Mouse (Mus musculus) small intestine, adult 2 months (tissue): ENCODE results near the gene Olfr372. TPM values are rescaled to one million over a fixed set of nuclear protein-coding genes. Genes with fewer than 3 reads are reported as not detected.
"Not testable (repeated sequence)": the region's sequence is repeated elsewhere in the genome, so short reads cannot be mapped to it uniquely, and the experiment has no call there.

ENCODE experiments used
- H3K27ac ChIP-seq: fragments of 200-500 bp; 2 replicates; pipeline ENCODE4 v1.5.1; 2012; ENCODE audit warnings: low read depth, low read length, control low read depth, inconsistent platforms; ENCODE audit not compliant: insufficient read depth
- H3K27me3 ChIP-seq: fragments of 200-500 bp; 2 replicates; pipeline ENCODE4 v1.6.1; 2012; ENCODE audit warnings: mild to moderate bottlenecking, moderate library complexity, low read length, inconsistent platforms; ENCODE audit not compliant: control insufficient read depth, insufficient read depth
- H3K36me3 ChIP-seq: fragments of 200-500 bp; 2 replicates; pipeline ENCODE4 v1.6.1; 2012; ENCODE audit warnings: mild to moderate bottlenecking, low read length, control low read depth, inconsistent platforms; ENCODE audit not compliant: control insufficient read depth, insufficient read depth
- H3K4me1 ChIP-seq: fragments of 200-500 bp; 2 replicates; pipeline ENCODE4 v1.6.1; 2012; ENCODE audit warnings: low read length, inconsistent platforms, mixed read lengths; ENCODE audit not compliant: control insufficient read depth, insufficient read depth, insufficient read length
- H3K4me3 ChIP-seq: fragments of 200-500 bp; 2 replicates; pipeline ENCODE4 v1.5.1; 2012; ENCODE audit warnings: low read depth, mild to moderate bottlenecking, control low read depth, inconsistent platforms, low read length, moderate library complexity
- CTCF ChIP-seq: fragments of 200-500 bp; IDR thresholded peaks from 2 replicates; pipeline ENCODE4 v1.5.1; 2012; ENCODE audit warnings: low read depth, mild to moderate bottlenecking, control low read depth, inconsistent platforms, low read length, moderate library complexity, mixed read lengths; ENCODE audit not compliant: insufficient replicate concordance, insufficient read length; ENCODE audit errors: extremely low read depth
- POLR2A ChIP-seq: fragments of 200-500 bp; IDR thresholded peaks from 2 replicates; pipeline ENCODE4 v1.6.1; 2012; ENCODE audit warnings: low read depth, mild to moderate bottlenecking, control low read depth, inconsistent platforms, low read length, moderate library complexity
- WGBS: fragments of 180-500 bp; shearing (Covaris S2); methylation state at CpG from one replicate; pipeline ENCODE4 v1.1.7; 2018; 5-methylcytosine and 5-hydroxymethylcytosine counted together
- polyA plus RNA-seq: library from polyadenylated mRNA; depleted of rRNA; stranded (reverse); fragments of >200 nt; gene quantifications from 2 replicates; pipeline ENCODE4 v1.2.3, GENCODE M21; 2012

Olfr372 gene
- polyA plus RNA-seq, 1 experiment = not detected

DNA sequence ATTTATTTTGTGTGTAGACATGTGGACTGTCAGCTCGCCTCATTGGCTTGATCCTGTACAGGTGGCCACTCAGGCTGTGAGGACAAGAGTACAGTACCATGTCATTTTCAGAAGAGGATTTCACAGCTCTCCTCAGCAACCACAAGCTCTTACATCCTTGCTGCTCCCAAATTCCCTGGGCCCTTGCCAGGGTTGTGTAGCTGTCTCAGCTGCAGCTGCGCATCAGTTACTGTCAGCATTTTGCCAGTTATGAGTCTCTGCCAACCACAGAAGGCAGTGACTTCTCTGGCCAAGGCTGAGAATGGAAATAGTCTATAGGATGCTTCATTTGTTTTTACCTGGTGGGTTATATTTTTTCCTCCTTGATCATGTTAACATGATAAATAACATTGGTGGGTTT is 22.9 kb upstream of the Olfr372 start:
- no peak overlapping the region for H3K27ac ChIP-seq
- H3K36me3 ChIP-seq = no peaks in the 10 kb centered on the region
- H3K4me1 ChIP-seq = no peaks in the 10 kb centered on the region
- no peak overlapping the region for H3K4me3 ChIP-seq
- 69% methylated on average over 2 of the region's 2 CpGs for WGBS
- H3K27me3 ChIP-seq = no peaks in the 10 kb centered on the region
- no peak for TF ChIP-seq CTCF
- TF ChIP-seq POLR2A = no peak

DNA sequence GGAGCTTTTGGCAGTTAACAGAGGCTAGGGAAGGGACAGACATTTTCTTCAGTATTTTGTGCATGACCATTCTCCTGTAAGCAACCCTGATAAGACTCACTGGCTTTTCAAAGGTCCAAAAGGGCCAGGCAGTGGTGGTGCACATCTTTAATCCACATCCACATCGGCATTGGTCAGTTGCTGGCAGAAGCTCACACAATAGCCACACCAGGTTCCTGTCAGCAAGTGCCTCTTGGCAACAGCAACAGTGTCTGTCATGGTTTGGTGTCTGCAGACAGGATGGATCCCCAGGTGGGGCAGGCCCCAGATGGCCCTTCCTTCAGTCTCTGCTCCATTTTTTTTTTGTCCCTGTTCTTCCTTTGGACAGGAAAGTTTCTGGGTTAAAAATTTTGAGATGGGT is 22.0 kb upstream of the Olfr372 start:
- H3K4me1 ChIP-seq, H3K4me3 ChIP-seq, H3K27ac ChIP-seq, H3K36me3 ChIP-seq, H3K27me3 ChIP-seq: not testable (repeated sequence)
- 76% methylated on average over 1 of the region's 1 CpGs for WGBS

GRCm38 (mm10) chr8:72019816-72020215 is 21.2 kb upstream of the Olfr372 start:
- Histone ChIP-seq H3K4me1 (no peaks in the 10 kb centered on the region), H3K27ac (no peak overlapping the region), H3K27me3 (no peaks in the 10 kb centered on the region), H3K36me3 (no peaks in the 10 kb centered on the region), H3K4me3 (no peak overlapping the region)
- WGBS = 51% methylated on average over 2 of the region's 2 CpGs
- TF ChIP-seq POLR2A (no peak), CTCF (no peak)

DNA sequence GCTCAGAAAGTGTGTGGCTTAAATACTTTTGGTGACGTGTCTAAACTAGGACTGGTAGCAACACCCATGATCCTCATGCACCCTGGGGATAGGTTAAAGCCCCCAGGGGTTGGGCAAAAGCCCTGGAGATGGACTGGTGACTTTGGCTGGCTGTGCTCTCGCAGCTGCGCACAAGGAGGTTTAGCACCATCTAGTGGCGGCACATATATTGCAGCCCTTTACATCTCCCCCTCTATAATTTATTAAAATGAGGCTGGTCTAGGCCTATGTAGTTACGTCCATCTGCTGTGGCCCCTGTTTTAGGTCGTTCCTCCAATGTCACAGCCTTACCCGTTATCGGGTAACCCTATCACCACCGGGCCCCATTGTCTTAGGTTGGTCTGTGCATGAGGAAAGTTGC is 16.1 kb upstream of the Olfr372 start:
- H3K36me3 ChIP-seq, H3K27me3 ChIP-seq, H3K4me1 ChIP-seq, H3K27ac ChIP-seq, H3K4me3 ChIP-seq: not testable (repeated sequence)
- 6% methylated on average over 4 of the region's 9 CpGs for WGBS

DNA sequence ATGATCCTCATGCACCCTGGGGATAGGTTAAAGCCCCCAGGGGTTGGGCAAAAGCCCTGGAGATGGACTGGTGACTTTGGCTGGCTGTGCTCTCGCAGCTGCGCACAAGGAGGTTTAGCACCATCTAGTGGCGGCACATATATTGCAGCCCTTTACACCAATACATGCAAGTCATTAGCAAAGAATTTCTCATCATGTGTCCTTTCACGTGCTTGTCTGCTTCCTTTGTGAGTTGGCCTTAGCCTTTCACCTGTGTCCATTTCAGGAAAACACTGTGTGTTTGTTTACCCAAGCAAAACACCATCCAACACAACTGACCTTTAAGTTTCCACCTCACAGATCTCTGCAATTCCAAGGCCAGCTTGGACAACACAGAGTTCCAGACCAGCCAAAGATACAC is 8.1 kb upstream of the Olfr372 start:
- not testable (repeated sequence) for H3K27me3 ChIP-seq, H3K36me3 ChIP-seq, H3K27ac ChIP-seq, H3K4me3 ChIP-seq, H3K4me1 ChIP-seq
- WGBS = 14% methylated on average over 4 of the region's 4 CpGs

DNA sequence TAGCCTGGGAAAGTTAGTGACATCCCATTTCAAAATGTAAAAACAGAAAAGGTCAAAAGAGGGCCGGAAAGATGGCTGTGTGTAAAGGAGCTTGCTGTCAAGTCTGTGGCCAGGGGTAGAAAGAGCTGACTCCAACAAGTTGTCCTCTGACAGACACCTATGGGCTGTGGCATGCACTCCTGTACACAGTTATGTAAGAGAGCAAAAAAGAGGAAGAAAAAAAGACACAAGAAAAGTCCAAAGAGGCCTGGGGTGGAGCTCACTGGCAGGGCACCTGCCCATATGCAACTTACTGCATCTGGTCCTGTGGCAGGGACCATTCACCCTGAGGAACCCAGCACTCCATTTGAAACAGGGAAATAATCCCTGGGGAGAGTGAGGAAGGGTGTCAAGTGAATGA is 1.5 kb downstream of the Olfr372 start:
- no peak for TF ChIP-seq POLR2A
- no peak for TF ChIP-seq CTCF
- Histone ChIP-seq H3K36me3 (no peaks in the 10 kb centered on the region), H3K27ac (no peak overlapping the region), H3K27me3 (no peaks in the 10 kb centered on the region), H3K4me3 (no peak overlapping the region), H3K4me1 (no peaks in the 10 kb centered on the region)
- WGBS = 87% methylated on average over 1 of the region's 1 CpGs

DNA sequence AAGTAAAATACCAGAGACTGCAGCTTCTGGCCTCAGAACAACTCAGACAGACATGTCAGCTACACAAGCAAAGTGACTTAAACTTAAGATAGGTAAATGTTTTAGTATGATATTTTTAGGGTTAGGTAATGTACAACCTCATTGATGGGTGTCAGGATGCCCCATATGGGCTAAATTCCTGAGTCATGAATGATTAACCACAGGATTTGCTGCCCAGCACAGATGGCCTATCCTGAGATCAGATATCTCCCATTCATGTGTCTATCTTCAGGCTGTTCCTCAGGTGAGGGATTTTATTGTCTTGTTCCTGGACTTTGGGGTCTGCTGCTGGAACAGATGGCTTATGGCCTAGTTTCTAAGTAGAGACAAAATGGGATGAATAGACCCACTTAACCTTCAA is 13.6 kb downstream of the Olfr372 start:
- not testable (repeated sequence) for H3K4me1 ChIP-seq, H3K27ac ChIP-seq, H3K4me3 ChIP-seq, H3K36me3 ChIP-seq, H3K27me3 ChIP-seq

DNA sequence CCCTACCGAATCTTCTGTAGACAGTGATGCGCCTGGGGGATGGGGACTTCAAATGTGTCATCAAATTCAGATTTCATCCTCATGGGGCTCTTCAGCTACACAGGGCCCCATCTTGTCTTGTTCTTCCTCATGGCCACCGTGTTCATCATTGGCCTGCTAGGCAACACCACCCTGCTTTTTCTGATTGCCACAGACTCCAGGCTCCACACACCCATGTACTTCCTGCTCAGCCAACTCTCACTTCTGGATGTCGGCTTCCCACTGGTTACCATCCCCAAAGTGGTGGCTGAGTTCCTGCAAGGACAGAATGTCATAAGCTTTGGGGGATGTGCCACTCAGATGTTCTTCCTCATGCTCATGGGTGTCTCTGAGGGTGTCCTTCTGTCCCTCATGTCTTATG is 16.6 kb downstream of the Olfr372 start:
- not testable (repeated sequence) for H3K4me1 ChIP-seq, H3K27me3 ChIP-seq, H3K4me3 ChIP-seq, H3K36me3 ChIP-seq, H3K27ac ChIP-seq
- 82% methylated on average over 3 of the region's 4 CpGs for WGBS

GRCm38 (mm10) chr8:72066819-72067399 is 25.9 kb downstream of the Olfr372 start:
- H3K36me3 ChIP-seq, H3K4me1 ChIP-seq, H3K4me3 ChIP-seq, H3K27me3 ChIP-seq, H3K27ac ChIP-seq: not testable (repeated sequence)
- 66% methylated on average over 1 of the region's 1 CpGs for WGBS

DNA sequence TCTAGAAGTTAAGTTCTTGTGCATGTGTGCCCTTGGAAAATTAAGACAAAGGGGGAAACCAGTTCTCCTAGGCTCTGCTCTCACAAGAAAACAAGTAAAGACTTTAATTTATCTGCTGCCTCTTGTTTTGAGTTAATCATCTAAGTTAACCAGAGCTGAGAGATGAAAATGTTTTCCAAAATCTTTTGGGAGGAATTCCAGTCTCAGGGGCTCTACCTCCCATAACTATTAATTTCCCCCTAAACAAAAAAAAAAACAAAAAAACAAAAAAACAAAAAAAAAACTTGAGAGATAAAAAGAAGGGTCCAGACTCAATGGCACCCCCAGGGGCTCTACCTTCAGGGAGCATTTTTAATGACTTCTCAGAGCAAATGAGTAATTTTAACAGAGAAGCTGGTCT is 41.9 kb downstream of the Olfr372 start, which contains the start of gene Olfr373:
Olfr373 (plus strand) TSS at position 301 of the 400 bp plus-strand sequence.
- not testable (repeated sequence) for H3K4me3 ChIP-seq, H3K27me3 ChIP-seq, H3K4me1 ChIP-seq, H3K36me3 ChIP-seq, H3K27ac ChIP-seq
